Mouse (Mus musculus) spleen, postnatal 36 days (tissue): ENCODE results near the gene Marc2.

Experiments
- DNase-seq, 2 experiments: peaks; one replicate each; pipeline ENCODE4 v3.0.0; 2022; ENCODE audit warnings: low spot score in 2 of 2, mixed read lengths in 1 of 2

The Marc2 gene

GRCm38 (mm10) chr1:184846092-184846750 lies at the start of gene Marc2:
Marc2 (minus strand) TSS chr1:184846451.
- no peak for DNase-seq

- DNase-seq: no peak
These were observed 45.7 kb upstream of the Marc2 start for GRCm38 (mm10) chr1:184891998-184892397.

- DNase-seq: no peak
These were observed 43.2 kb upstream of the Marc2 start for GRCm38 (mm10) chr1:184889454-184889853.

GRCm38 (mm10) chr1:184886160-184886559 lies 39.9 kb upstream of the Marc2 start:
- DNase-seq: no peak

GRCm38 (mm10) chr1:184882281-184883268 lies 36.3 kb upstream of the Marc2 start, which contains the start of gene C130074G19Rik:
C130074G19Rik (minus strand) TSS chr1:184883218.
- DNase-seq: peak in 1 of 2 experiments; percentile 8

- no peak for DNase-seq
These were observed 35.6 kb upstream of the Marc2 start for GRCm38 (mm10) chr1:184881861-184882260.

- no peak for DNase-seq
These were observed 35.0 kb upstream of the Marc2 start for GRCm38 (mm10) chr1:184881211-184881610.

GRCm38 (mm10) chr1:184878860-184879259 lies 32.6 kb upstream of the Marc2 start:
- no peak for DNase-seq

GRCm38 (mm10) chr1:184877306-184877705 lies 31.1 kb upstream of the Marc2 start:
- no peak for DNase-seq

- DNase-seq: no peak
These were observed 27.7 kb upstream of the Marc2 start for GRCm38 (mm10) chr1:184873910-184874309.

GRCm38 (mm10) chr1:184872069-184872819 lies 26.0 kb upstream of the Marc2 start:
- no peak for DNase-seq

- DNase-seq: no peak
These were observed 25.3 kb upstream of the Marc2 start for GRCm38 (mm10) chr1:184871506-184871905.

GRCm38 (mm10) chr1:184870646-184871385 lies 24.6 kb upstream of the Marc2 start:
- DNase-seq: no peak

- no peak for DNase-seq
These were observed 23.8 kb upstream of the Marc2 start for GRCm38 (mm10) chr1:184869939-184870565.

GRCm38 (mm10) chr1:184867640-184868120 lies 21.4 kb upstream of the Marc2 start:
- DNase-seq: no peak

- no peak for DNase-seq
These were observed 18.1 kb upstream of the Marc2 start for GRCm38 (mm10) chr1:184864381-184864801.

- DNase-seq: no peak
These were observed 16.4 kb upstream of the Marc2 start for GRCm38 (mm10) chr1:184862636-184863035.

- DNase-seq: no peak
These were observed 15.3 kb upstream of the Marc2 start for GRCm38 (mm10) chr1:184861551-184861950.

- DNase-seq: no peak
These were observed 14.0 kb upstream of the Marc2 start for GRCm38 (mm10) chr1:184860276-184860675.

GRCm38 (mm10) chr1:184858253-184858652 lies 12.0 kb upstream of the Marc2 start:
- DNase-seq: no peak

- DNase-seq: no peak
These were observed 11.0 kb upstream of the Marc2 start for GRCm38 (mm10) chr1:184857216-184857615.
